Mouse (Mus musculus) liver, adult 2 months (tissue): ENCODE data around the gene Tanc1.

Experiments used
- CTCF ChIP-seq: fragments of 200-500 bp; IDR thresholded peaks from 2 replicates; pipeline ENCODE4 v1.5.1; 2011; ENCODE audit warnings: low read depth, low read length, control low read depth
- POLR2A ChIP-seq: fragments of 200-500 bp; IDR thresholded peaks from 2 replicates; pipeline ENCODE4 v1.6.1; 2011; ENCODE audit warnings: low read length, control low read depth; ENCODE audit not compliant: insufficient read depth; ENCODE audit errors: extremely low read depth

DNA sequence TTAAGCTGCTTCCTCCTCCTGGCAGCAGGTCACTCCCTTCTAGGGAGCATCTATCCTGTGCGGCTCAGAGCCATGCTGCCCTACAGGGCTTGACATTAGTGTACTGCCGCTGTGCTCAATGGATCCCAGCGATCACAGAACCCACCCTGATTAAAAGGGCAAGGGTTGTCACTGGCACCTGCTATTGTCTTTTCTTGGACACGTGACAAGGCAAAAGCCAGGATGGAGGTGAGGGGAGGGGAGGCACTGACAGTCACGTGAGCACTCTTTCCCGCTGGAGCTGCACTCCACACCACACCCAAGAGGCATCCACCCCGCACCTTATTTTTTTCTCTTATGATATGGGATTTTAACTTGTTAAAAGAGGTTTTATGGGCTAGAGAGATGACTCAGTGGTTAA is 220.0 kb downstream of the Tanc1 start:
- TF ChIP-seq CTCF = no peak
- no peak for TF ChIP-seq POLR2A
